Mouse (Mus musculus) embryonic facial prominence, embryonic 11.5 days (tissue): ENCODE results near the gene Olfr13. TPM values are rescaled to one million over a fixed set of nuclear protein-coding genes. Genes with fewer than 3 reads are reported as not detected.
"Not testable (repeated sequence)": the region's sequence is repeated elsewhere in the genome, so short reads cannot be mapped to it uniquely, and the experiment has no call there.

Experiments used
- ATAC-seq: fragments of 200-750 bp; cut with Nextera tagmentation; replicated peaks from 2 replicates; pipeline ENCODE4 v1.8.0; 2017; ENCODE audit warnings: low read depth; ENCODE audit not compliant: insufficient number of reproducible peaks, low FRiP score, low TSS enrichment
- DNase-seq: peaks from one replicate; pipeline ENCODE4 v3.0.0-alpha.2; 2015; ENCODE audit warnings: low spot score
- H3K27ac ChIP-seq: fragments of 300-500 bp; sonication (generic); replicated peaks from 2 replicates; pipeline ENCODE4 v1.5.1; 2014; ENCODE audit warnings: mild to moderate bottlenecking, low read depth, low read length, control low read depth
- H3K27me3 ChIP-seq: fragments of 300-500 bp; sonication (generic); 2 replicates; pipeline ENCODE4 v1.6.1; 2014; ENCODE audit warnings: mild to moderate bottlenecking, low read length, moderate library complexity, mixed read lengths; ENCODE audit not compliant: control insufficient read depth, insufficient read depth
- H3K36me3 ChIP-seq: fragments of 300-500 bp; sonication (generic); replicated peaks from 2 replicates; pipeline ENCODE4 v1.6.1; 2014; ENCODE audit warnings: low read depth, mild to moderate bottlenecking, low read length, moderate library complexity, mixed read lengths; ENCODE audit not compliant: control insufficient read depth, insufficient read depth
- H3K4me1 ChIP-seq: fragments of 300-500 bp; sonication (generic); 2 replicates; pipeline ENCODE4 v1.6.1; 2014; ENCODE audit warnings: low read length, mixed read lengths; ENCODE audit not compliant: control insufficient read depth, insufficient read depth
- H3K4me2 ChIP-seq: fragments of 300-500 bp; sonication (generic); 2 replicates; pipeline ENCODE4 v1.6.1; 2014; ENCODE audit warnings: low read depth, mild to moderate bottlenecking, control low read depth, low read length, moderate library complexity
- H3K4me3 ChIP-seq: fragments of 300-500 bp; sonication (generic); 2 replicates; pipeline ENCODE4 v1.5.1; 2014; ENCODE audit warnings: low read depth, low read length, control low read depth
- H3K9ac ChIP-seq: fragments of 300-500 bp; sonication (generic); replicated peaks from 2 replicates; pipeline ENCODE4 v1.6.1; 2014; ENCODE audit warnings: mild to moderate bottlenecking, control low read depth, low read length
- H3K9me3 ChIP-seq: fragments of 300-500 bp; sonication (generic); replicated peaks from 2 replicates; pipeline ENCODE4 v1.6.1; 2016; ENCODE audit warnings: mild to moderate bottlenecking, low read length, inconsistent platforms, mixed read lengths; ENCODE audit not compliant: control insufficient read depth
- WGBS: fragments of 180-500 bp; shearing (Covaris S2); extraction: QIAGEN DNeasy Blood & Tissue Kit; methylation state at CpG from one replicate; pipeline ENCODE4 v1.1.7; 2014; 5-methylcytosine and 5-hydroxymethylcytosine counted together
- polyA plus RNA-seq: library from polyadenylated mRNA; unstranded; fragments of >200 nt; fragmentation: Nextera tagmentation; extraction: Ambion mirVana; gene quantifications from 2 replicates; pipeline ENCODE4 v1.2.1, GENCODE M21; 2014

Olfr13 gene
- not detected in 2 replicates for polyA plus RNA-seq

DNA sequence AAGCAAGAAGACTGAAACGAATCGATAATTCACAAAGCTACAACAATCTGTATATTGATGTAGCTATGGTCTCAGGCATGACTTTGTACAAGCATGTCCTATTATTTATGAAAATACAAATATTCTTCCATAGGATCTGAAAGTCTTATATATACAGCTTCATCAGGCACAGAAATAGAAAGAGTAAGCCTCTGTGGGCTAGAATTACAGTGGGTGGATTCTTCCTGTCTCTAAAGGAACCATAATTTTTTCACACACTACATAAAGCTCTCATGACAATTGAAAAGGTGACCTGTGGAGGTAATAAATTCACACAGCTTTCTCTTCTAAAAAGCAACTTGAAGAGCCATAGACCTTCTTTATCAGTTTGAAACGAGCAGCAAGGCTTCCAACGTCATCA is at the start of gene Olfr13:
Olfr13 (plus strand) TSS at position 301 of the 400 bp plus-strand sequence.
- Histone ChIP-seq H3K9ac (no peak within 1 kb of the TSS), H3K27me3 (no peaks in the 10 kb centered on the region), H3K4me1 (no peaks in the 10 kb centered on the region), H3K9me3 (no peaks in the 10 kb centered on the region), H3K4me2 (no peak within 1 kb of the TSS), H3K27ac (no peak within 1 kb of the TSS), H3K36me3 (no peaks in the 10 kb centered on the region), H3K4me3 (no peak within 1 kb of the TSS)
- DNase-seq (no peak), ATAC-seq (no peak)
- 85% methylated on average over 4 of the region's 4 CpGs for WGBS

DNA sequence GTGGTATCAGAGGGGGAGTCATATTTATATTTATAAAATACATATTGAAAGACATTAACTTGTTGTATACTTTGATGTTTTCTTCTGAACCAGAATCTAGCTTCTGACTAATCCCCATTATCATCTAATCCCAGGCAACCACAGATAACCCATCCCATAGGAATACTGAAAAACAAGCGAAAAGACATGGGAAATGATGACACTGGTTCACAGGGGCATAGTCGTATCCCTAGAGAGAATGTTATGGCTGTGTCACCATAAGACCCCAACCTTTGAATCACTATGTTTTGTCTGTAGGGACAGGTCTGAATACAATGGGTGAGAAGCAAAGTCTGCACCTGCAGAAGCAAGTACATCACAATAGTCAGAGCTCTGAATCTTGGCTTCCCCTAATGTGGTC is 25.7 kb upstream of the Olfr13 start, which contains the start of gene Olfr237-ps1:
Olfr237-ps1 (plus strand) TSS at position 301 of the 400 bp plus-strand sequence.
- H3K36me3 ChIP-seq, H3K27ac ChIP-seq, H3K4me3 ChIP-seq, H3K9me3 ChIP-seq, H3K4me1 ChIP-seq, H3K27me3 ChIP-seq, DNase-seq, ATAC-seq, H3K9ac ChIP-seq, H3K4me2 ChIP-seq: not testable (repeated sequence)
- WGBS = 89% methylated on average over 2 of the region's 2 CpGs

DNA sequence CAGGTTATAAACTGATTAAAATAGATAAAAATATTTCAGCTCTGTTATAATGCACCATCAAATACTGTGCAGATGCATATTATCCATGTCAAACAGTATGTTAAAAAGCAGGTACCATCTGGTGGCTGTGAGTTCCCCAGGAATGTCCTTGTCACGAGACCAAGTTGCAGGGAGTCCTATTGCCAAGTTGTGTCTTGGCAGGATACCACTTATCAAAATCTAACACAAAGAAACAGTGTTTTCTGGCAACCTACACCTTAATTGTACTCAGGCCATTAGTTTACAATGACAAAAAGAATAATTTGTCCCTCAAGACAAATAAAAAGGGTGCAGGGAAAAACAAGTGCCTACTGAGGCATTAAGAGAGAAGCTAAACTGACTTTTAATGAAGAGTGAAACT is 12.4 kb upstream of the Olfr13 start:
- Histone ChIP-seq H3K27ac (no peak overlapping the region), H3K9ac (no peak overlapping the region), H3K27me3 (no peaks in the 10 kb centered on the region), H3K36me3 (no peaks in the 10 kb centered on the region), H3K4me2 (no peak overlapping the region), H3K9me3 (no peaks in the 10 kb centered on the region), H3K4me1 (no peaks in the 10 kb centered on the region), H3K4me3 (no peak overlapping the region)
- ATAC-seq = no peak
- DNase-seq = no peak
- WGBS = 74% methylated on average over 1 of the region's 1 CpGs

DNA sequence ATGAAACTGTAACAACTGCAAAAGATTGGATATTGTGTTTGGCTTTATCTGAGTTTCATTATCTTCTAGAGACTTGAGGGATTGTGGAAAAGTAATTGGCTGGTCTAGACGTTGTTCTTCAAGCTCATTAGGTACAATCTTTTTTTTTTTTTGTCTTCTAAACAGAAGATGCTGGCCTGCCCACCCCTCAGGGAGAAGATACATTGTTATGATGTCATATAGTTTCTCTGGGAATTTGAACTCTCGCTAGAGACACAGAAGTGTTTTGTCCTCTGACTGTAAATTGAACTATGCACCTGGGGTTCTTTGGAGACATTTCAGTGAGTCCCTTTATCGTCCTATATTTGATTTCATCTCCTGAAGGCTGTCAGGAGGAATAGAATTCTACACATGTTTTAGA is 9.0 kb upstream of the Olfr13 start, which contains the start of gene Olfr437:
Olfr437 (plus strand) TSS at position 301 of the 400 bp plus-strand sequence.
- Histone ChIP-seq H3K4me3 (no peak within 1 kb of the TSS), H3K9me3 (no peaks in the 10 kb centered on the region), H3K27me3 (no peaks in the 10 kb centered on the region), H3K9ac (no peak within 1 kb of the TSS), H3K4me2 (no peak within 1 kb of the TSS), H3K4me1 (no peaks in the 10 kb centered on the region), H3K36me3 (no peaks in the 10 kb centered on the region), H3K27ac (no peak within 1 kb of the TSS)
- 77% methylated on average over 3 of the region's 3 CpGs for WGBS
- no peak for DNase-seq
- no peak for ATAC-seq

DNA sequence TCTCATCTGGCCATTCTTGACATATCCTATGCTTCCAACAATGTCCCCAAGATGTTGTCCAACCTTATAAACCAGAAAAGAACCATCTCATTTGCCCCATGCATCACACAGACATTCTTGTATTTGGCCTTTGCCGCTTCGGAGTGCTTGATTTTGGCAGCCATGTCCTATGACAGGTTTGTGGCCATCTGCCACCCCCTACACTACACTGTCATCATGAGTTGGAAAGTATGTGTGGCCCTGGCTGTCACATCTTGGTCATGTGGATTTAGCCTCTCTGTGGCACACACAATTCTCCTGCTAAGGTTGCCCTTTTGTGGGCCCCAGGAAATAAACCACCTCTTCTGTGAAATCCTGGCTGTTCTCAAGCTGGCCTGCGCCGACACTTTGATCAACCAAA is 4.7 kb upstream of the Olfr13 start:
- WGBS = 97% methylated on average over 4 of the region's 4 CpGs
- no peak for DNase-seq
- no peak overlapping the region for H3K27ac ChIP-seq
- no peaks in the 10 kb centered on the region for H3K27me3 ChIP-seq
- ATAC-seq = no peak
- no peaks in the 10 kb centered on the region for H3K36me3 ChIP-seq
- H3K4me3 ChIP-seq = no peak overlapping the region
- no peaks in the 10 kb centered on the region for H3K9me3 ChIP-seq
- H3K4me2 ChIP-seq = no peak overlapping the region
- H3K4me1 ChIP-seq = no peaks in the 10 kb centered on the region
- H3K9ac ChIP-seq = no peak overlapping the region

DNA sequence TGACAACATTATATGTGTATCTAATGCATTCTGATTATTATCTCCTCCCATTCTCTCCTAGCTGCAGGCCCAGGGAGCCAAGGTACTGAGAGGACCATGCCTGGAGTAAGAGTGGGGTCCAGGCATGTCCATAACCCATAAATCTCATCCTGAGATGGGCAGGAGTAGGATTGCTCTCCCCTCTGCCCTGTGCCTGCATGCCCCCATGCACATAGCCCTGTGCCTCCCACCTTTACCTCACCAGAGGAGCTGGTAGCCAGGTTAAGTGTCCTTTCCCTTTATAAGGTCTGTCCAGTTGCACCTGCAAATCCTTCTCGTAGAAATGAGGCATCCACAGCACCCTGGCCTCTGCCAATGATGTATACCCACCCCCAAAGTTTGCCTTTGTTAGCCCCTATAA is 6.2 kb downstream of the Olfr13 start:
- H3K9ac ChIP-seq = no peak overlapping the region
- no peaks in the 10 kb centered on the region for H3K27me3 ChIP-seq
- no peak overlapping the region for H3K4me3 ChIP-seq
- no peaks in the 10 kb centered on the region for H3K9me3 ChIP-seq
- H3K27ac ChIP-seq = no peak overlapping the region
- no peak overlapping the region for H3K4me2 ChIP-seq
- H3K36me3 ChIP-seq = no peaks in the 10 kb centered on the region
- 83% methylated on average over 1 of the region's 1 CpGs for WGBS
- ATAC-seq = no peak
- no peak for DNase-seq
- no peaks in the 10 kb centered on the region for H3K4me1 ChIP-seq

DNA sequence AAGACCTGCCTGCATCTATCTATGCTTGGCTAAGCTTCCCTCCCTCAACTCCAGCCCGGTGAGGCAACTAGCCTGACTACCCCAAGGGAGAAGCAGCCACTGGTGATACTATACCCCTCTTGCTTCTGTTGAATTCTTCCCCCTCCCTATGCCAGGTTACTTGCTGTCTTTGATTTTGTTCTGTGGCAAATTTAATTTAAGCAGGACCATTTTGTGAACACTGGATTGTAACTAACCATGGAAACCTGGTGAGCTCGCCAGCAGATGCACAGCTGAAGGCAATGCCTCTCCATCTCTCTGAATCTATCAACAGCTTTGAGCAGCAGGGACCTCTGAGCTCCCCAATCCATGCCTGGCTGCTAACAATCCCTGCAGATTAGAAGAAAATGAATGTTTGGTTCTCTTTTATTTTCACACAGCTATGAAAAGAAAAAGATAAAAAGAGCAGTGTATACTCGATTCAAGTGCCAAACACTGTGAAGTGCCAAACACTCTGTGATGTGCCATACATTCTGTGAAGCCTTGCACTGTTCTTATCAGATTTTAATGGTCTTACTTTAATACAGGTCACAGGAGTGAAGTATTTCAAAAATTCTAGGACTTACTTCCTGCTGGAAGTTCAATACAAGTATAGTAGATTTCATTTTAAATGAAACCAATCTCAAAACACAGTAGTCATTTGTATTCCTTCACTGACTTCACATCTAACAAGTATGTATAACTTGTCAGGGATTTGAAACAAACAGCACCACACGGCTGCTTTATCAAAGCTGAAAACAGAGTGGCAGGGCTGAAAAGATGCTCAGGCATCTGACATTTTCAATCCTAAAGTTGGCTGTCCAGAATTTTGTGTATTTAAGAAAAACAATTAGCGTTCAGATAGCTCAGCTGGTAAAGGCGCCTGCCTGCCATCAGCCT is 6.9 kb downstream of the Olfr13 start:
- H3K36me3 ChIP-seq = no peaks in the 10 kb centered on the region
- H3K4me3 ChIP-seq = no peak overlapping the region
- WGBS = 73% methylated on average over 6 of the region's 6 CpGs
- H3K4me1 ChIP-seq = no peaks in the 10 kb centered on the region
- H3K4me2 ChIP-seq = no peak overlapping the region
- H3K27ac ChIP-seq = no peak overlapping the region
- no peaks in the 10 kb centered on the region for H3K27me3 ChIP-seq
- ATAC-seq (no peak), DNase-seq (no peak)
- no peak overlapping the region for H3K9ac ChIP-seq
- no peaks in the 10 kb centered on the region for H3K9me3 ChIP-seq

DNA sequence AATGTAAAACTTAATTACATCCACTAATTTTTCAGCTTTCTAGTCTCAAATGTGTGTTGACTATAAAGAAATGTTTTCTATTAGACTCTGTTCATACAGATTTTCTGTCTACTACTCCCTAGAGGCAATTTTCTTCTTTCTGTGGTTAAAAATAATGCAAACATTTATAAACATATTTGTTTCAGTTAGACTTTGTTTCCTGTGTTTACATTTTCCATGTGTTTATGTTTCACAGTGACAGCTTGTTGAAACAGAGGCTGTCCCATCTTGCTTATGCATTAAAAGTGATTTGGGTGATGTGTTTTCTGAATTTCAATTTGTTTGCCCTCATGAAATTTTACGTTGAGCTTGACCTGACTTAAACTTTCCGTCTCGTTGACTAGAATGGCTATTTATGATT is 19.0 kb downstream of the Olfr13 start:
- Histone ChIP-seq H3K27ac (no peak overlapping the region), H3K36me3 (no peaks in the 10 kb centered on the region), H3K4me2 (no peak overlapping the region), H3K9me3 (no peaks in the 10 kb centered on the region), H3K4me3 (no peak overlapping the region), H3K9ac (no peak overlapping the region), H3K4me1 (no peaks in the 10 kb centered on the region), H3K27me3 (no peaks in the 10 kb centered on the region)
- DNase-seq (no peak), ATAC-seq (no peak)
- WGBS = 83% methylated on average over 3 of the region's 3 CpGs
